Mouse (Mus musculus): ENCODE results near the gene Kif21b.

GRCm38 (mm10) chr1:136137071-136137531 is 5.9 kb downstream of the Kif21b start:
- TF ChIP-seq CTCF (IDR thresholded peaks at IDR 0.05; ENCODE audit: borderline replicate concordance, insufficient read depth, low read depth, low read length) = no peak
- TF ChIP-seq POLR2A (IDR thresholded peaks at IDR 0.05; ENCODE audit: borderline replicate concordance, insufficient read depth, low read length) = no peak
